Mouse (Mus musculus) cortical plate, adult 2 months (tissue): Measurements from ENCODE around the gene Osgep. TPM values are rescaled to one million over a fixed set of nuclear protein-coding genes. Genes with fewer than 3 reads are reported as not detected.
"Not testable (repeated sequence)": the region's sequence is repeated elsewhere in the genome, so short reads cannot be mapped to it uniquely, and the experiment has no call there.

Source experiments
- H3K27ac ChIP-seq: fragments of 200-500 bp; 2 replicates; pipeline ENCODE4 v1.5.1; 2012; ENCODE audit warnings: low read length, control low read depth, inconsistent platforms; ENCODE audit not compliant: insufficient read depth
- H3K4me1 ChIP-seq: fragments of 200-500 bp; 2 replicates; pipeline ENCODE4 v1.6.1; 2011; ENCODE audit warnings: low read length; ENCODE audit not compliant: control insufficient read depth, insufficient read depth
- H3K4me3 ChIP-seq: fragments of 200-500 bp; 2 replicates; pipeline ENCODE4 v1.5.1; 2011; ENCODE audit warnings: mild to moderate bottlenecking, low read length, control low read depth; ENCODE audit not compliant: insufficient read depth
- CTCF ChIP-seq: fragments of 200-500 bp; IDR thresholded peaks from 2 replicates; pipeline ENCODE4 v1.5.1; 2011; ENCODE audit warnings: mild to moderate bottlenecking, control low read depth, low read length; ENCODE audit not compliant: insufficient read depth; ENCODE audit errors: extremely low read depth
- POLR2A ChIP-seq: fragments of 200-500 bp; IDR thresholded peaks from 2 replicates; pipeline ENCODE4 v1.6.1; 2011; ENCODE audit warnings: mild to moderate bottlenecking, low read length, control low read depth; ENCODE audit not compliant: insufficient read depth; ENCODE audit errors: extremely low read depth
- polyA plus RNA-seq: library from polyadenylated mRNA; depleted of rRNA; stranded (reverse); fragments of >200 nt; gene quantifications from 2 replicates; pipeline ENCODE4 v1.2.3, GENCODE M21; 2012

Osgep gene
- polyA plus RNA-seq, 1 experiment = 61.2 TPM

DNA sequence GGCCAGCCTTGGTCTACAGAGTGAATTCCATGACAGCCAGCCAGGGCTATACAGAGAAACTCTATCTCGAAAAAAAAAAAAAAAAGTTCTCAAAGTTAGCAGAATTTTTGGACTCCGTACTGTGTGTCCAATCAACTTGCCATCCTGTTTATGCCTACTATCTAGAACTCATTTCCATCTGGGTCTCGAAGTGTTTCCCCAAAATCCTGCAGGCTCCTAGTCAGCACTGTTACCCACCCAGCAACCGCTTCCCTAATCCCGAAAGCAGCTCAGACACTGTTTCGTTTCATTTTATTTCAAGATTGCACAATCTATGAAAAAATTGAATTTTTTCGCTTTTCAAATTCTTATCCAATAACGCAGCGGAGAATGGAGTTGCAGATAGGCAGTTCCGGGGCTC lies 30.8 kb upstream of the Osgep start:
- Histone ChIP-seq H3K4me1 (no peaks in the 10 kb centered on the region), H3K27ac (no peak overlapping the region), H3K4me3 (no peak overlapping the region)
- TF ChIP-seq POLR2A (no peak), CTCF (no peak)

GRCm38 (mm10) chr14:50945526-50945925 lies 20.8 kb upstream of the Osgep start:
- H3K4me3 ChIP-seq = peak overlapping the region; percentile 45; the same call in 1 of the 2 replicates
- H3K27ac ChIP-seq, H3K4me1 ChIP-seq: not testable (repeated sequence)

DNA sequence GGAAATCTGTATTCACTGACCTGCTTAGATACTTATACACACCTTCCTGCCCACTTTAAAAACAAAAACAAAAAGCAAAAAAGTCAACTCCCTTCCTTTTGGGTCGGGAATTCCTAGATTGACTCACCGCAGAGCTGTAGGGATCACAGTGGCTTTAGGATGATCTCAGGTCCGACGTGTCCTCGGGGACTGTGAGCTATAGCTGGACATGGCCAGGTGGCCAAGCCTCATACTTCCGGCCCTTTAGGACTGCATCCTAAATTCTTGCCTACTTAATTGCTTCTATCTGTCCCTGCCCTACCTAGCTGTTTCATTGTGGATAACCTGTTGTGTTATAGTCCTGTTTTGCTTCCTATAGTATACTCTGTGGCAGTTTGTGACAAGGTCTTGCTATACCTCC lies 20.4 kb upstream of the Osgep start:
- not testable (repeated sequence) for H3K4me1 ChIP-seq
- Histone ChIP-seq H3K4me3 (peak overlapping the region; percentile 45), H3K27ac (peak overlapping the region; percentile 89)

DNA sequence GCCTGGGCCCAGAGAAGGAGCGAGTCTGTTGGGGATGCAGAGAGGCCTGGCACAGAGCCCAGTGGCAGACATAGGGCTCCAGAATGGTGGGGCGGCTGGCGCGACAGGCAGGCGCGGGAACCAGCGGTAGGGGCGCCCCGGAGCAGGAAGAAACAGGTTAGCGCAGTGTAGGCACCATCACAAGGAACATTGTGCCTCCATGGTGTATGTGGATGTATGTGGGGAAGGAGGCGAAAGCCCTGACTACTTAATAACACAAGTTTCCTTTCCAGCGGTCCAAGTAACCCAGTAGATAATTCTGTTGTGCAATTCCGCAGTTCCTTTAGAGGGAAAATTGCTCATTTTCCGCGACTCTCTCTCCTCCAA lies 20.0 kb upstream of the Osgep start:
- H3K27ac ChIP-seq = peak overlapping the region; percentile 89
- H3K4me3 ChIP-seq = peak overlapping the region; percentile 45
- H3K4me1 ChIP-seq = not testable (repeated sequence)

GRCm38 (mm10) chr14:50943932-50944667 lies 19.4 kb upstream of the Osgep start, which contains the start of gene Gm49342:
TSS of gene Gm49342 (plus strand) at chr14:50944517.
- H3K27ac ChIP-seq = peak within 1 kb of the TSS; percentile 89
- TF ChIP-seq POLR2A (peak; percentile 94), CTCF (no peak)
- peak within 1 kb of the TSS; percentile 45 for H3K4me3 ChIP-seq
- H3K4me1 ChIP-seq = no peaks in the 10 kb centered on the region

DNA sequence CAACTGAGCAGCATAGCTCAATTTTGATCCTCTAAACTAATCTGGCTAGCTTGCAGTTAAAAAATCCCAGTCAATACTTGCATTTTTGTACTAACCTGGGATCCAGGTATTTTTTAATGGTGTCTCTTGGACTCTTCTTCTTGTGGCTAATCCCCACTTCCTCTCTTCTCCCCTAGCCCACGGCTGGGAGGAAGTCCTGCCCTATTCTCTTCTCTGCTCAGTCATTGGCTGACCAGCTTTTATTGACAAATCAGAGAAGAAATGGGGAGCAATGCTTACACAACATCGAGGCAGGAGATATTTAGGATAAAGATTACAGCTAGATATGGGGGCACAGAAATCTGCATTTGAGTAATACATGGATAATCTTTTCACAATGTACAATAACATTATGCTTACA lies 14.2 kb upstream of the Osgep start:
- H3K27ac ChIP-seq = no peak overlapping the region
- TF ChIP-seq POLR2A (no peak), CTCF (no peak)
- H3K4me1 ChIP-seq = no peaks in the 10 kb centered on the region
- no peak overlapping the region for H3K4me3 ChIP-seq

DNA sequence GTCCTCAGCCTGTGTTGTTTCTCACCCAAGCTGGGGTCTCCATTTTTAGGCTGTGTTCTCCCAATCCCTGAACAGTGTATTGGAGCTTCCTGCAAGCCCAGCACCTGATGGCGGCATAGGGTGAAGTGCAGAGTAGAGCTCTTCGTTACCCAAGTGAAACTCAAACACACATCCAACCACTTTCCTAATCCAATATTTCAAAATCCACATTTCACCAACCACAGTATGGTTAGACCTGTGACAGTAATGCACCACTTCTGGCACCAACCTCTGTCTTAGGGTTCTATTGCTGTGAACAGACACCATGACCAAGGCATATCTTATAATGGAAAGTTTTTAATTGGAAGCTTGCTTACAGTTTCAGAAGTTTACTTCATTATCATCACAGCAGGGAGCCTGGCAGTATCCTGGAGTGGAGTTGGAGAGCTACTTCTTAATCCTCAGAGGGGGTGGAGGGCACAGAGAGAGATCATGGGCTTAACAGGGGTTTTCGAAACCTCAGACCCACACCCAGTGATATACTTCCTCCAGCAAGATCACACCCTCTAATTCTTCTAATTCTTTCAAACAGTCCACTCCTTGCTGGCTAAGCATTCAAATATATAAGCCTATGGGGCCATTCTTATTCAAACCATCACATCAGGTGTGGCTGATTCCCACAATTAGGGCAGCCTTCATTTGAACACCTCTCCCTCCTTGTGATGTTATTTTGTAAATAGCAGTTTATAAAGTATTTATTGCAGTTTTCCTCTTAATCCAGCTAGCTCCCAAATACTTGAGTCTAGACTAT lies 13.6 kb upstream of the Osgep start:
- Histone ChIP-seq H3K4me1 (no peaks in the 10 kb centered on the region), H3K27ac (no peak overlapping the region), H3K4me3 (no peak overlapping the region)
- TF ChIP-seq POLR2A (no peak), CTCF (no peak)

DNA sequence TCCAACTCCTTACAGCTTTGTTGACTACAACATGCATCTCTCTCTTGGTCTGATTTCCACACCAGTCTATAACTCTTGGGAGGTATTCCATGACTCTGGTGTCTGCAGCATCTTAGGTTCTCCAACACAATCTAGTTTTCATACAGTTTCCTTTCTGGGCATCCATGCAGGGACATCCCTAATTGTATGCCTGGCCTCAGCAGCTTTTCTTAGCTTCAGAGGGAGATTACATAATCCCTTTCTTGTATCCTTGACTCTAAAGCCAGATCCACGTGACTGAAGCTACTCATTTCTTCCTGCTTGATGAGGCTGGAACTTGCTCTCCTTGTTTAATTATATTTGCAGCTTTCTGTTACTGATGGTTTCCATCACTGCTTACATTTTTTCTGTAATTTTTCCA lies 12.0 kb upstream of the Osgep start:
- no peak for TF ChIP-seq POLR2A
- no peak for TF ChIP-seq CTCF
- Histone ChIP-seq H3K4me3 (no peak overlapping the region), H3K4me1 (no peaks in the 10 kb centered on the region; the same call in 1 of the 2 replicates)

GRCm38 (mm10) chr14:50931493-50932020 lies 6.9 kb upstream of the Osgep start:
- peak overlapping the region; percentile 18; the same call in 1 of the 2 replicates for H3K27ac ChIP-seq
- H3K4me1 ChIP-seq = peaks cover 2% of the 10 kb centered on the region; the same call in 1 of the 2 replicates
- H3K4me3 ChIP-seq = peak overlapping the region; percentile 61
- TF ChIP-seq POLR2A = no peak
- no peak for TF ChIP-seq CTCF

More for the DNA sequence above, 12.0 kb upstream of the Osgep start:
- no peak overlapping the region for H3K27ac ChIP-seq
